Mouse (Mus musculus) central nervous system, embryonic 14 days (tissue): ENCODE data around the gene Ptges2. TPM values are rescaled to one million over a fixed set of nuclear protein-coding genes. Genes with fewer than 3 reads are reported as not detected.

ENCODE experiments used
- polyA plus RNA-seq: library from polyadenylated mRNA; depleted of rRNA; stranded (reverse); fragments of >200 nt; gene quantifications from 2 replicates; pipeline ENCODE4 v1.2.3, GENCODE M21; 2012; rRNA removed

Ptges2 gene
- 44.8 and 49.5 TPM in 2 replicates for polyA plus RNA-seq

DNA sequence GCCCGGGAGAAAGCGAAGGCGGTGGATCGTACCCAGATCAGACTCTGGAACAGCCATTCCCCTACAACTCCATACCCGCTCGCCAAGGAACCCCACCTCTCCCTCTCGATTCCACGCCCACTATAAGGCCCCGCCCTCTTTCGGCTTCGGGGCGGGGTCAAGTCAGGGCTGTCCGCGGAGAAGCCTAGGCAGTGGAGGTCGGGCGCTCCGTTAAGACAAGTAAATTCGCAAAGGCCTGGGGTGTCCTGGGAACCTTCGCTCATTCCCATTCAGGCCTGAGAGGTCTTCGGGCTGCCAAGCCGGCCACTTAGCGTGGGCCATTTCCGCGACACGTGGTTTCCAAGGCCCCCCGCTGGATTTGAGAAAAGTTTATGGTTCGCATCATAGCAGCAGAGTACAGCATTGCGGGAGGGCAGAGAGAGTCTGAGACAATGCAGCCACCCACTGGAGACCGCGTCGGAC lies at the start of gene Ptges2:
Gene Ptges2, plus strand, starts transcription at position 413 of the 462 bp plus-strand sequence.

DNA sequence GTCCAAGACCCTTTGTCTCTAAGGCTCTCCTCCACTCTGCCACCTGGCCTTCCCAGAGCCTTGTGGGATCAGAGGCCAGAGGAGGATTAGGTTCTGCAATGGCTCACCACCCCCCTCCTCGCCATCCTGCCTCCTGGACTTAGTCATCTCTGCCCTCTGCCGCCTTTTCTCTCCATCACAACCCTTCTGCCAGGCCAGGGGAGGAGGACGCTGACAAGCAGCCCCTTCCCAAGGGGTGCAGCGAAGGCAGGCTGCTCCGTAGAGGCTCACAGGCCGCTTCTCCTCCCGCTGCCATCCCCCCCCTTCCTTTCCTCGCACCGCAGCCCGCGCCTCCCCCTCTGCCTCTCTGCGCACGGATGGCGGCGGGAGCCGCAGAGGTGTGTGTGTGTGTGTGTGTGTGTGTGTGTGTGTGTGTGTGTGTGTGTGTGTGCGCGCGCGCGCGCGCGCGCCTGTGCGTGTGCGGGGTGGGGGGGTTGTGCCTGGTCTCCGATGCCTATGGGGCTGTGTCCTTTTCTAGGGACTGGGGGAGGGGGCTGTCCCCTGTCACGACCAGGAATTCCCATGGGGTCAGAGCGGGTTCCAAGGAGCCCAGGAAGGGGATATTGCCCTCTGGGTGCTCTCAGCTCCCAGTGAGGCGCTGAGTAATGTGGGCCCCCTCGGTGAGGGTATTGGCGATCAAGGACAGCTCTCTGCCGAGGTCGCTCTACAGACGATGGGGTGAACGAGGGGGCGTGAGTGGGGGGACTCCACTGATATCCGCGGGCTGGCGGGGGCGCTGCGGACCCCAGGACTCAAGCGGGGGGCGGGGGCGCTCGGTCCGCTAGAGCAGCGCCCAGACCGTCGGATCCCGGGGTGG lies 43.3 kb upstream of the Ptges2 start, which contains the start of gene Ciz1:
Gene Ciz1, plus strand, starts transcription at position 177 of the 856 bp plus-strand sequence.

DNA sequence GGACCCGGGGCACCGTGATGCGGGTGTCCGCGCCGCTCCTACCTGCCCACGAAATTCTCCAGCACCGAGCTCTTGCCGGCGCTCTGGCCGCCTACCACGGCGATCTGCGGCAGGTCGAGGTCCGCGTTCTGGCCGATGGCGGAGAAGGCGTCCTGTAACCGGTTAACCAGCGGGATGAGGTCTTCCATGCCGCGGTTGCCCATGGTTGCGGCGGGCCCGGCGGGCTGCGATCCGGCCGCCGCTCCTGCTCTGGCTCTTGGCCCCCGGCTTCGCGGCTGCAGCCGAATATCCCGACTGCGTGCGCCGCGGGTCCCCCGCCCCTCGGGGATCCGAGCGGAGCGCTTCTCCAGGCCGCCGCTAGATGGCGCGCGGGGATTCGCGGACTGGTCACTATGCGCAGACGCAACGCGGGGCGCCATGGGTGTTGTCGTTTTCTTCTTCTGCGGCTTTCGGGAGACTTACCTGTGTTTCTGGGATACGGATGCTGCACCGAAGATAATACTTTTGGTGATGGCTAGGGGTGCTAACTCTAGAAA lies 42.6 kb upstream of the Ptges2 start, which contains the start of gene Dnm1:
Gene Dnm1, minus strand, starts transcription at position 332 of the 536 bp plus-strand sequence.

DNA sequence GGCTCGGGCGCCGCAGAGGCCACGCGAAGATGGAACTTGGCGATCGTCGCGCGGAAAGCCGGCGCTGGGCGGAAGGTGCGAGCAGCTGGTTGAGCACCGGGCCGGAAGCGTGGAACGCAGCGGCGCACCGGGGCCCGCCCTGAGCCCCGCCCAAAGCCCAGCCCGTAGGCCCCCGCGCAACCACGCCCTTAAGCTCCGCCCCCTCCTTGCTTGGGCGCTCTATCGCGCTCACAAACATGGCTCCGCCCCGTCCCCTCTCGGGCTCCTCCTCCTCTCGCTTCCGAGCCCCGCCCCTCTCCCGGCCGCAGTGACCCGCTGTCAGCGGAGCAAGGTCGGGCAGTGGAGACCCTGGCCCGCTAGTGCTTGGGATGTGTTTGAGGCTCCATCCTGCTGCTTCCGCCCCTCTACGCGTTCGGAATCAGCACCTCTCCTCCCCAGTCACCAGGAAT lies 13.9 kb upstream of the Ptges2 start, which contains the start of gene 1110008P14Rik:
Gene 1110008P14Rik, minus strand, starts transcription at position 164 of the 449 bp plus-strand sequence.

DNA sequence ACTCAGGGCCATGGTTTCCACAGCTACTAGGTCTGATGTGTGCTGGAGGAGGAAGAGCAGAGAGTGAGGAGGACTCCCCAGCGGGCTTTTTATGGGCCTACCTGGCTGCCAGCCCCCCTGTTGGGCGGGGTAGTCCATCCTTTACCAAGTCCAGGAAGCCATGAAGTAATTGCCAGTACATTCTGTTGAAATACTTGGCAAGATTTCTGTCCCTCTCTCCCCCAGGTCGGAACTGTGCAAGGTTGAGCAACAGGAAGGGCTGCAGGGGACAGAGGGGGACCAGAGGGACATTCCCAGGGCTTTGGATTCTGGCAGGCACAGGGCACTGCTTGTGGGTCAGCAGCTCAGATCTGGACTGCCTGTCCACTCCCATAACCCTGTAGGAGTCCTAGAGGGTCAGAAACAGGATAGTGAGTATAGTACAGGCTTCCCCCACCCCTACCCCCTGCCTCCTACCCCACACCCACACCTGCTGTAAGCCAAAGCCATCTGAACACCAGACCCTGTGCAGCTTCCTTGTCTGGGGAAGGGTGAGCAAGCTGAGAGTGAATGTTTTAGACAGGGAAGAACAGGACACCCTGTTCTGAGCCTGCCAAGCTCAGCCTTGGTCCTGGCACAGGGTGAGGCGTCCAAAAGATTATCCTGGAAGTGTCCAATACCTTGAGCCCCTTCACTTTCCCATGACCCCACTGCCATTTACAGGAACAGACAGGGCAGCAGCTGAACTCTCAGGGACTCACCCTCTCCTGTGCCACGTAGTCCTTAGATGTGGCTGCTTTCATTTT lies 7.8 kb upstream of the Ptges2 start, which contains the start of gene Lcn2:
Gene Lcn2, minus strand, starts transcription at position 547 of the 785 bp plus-strand sequence.

DNA sequence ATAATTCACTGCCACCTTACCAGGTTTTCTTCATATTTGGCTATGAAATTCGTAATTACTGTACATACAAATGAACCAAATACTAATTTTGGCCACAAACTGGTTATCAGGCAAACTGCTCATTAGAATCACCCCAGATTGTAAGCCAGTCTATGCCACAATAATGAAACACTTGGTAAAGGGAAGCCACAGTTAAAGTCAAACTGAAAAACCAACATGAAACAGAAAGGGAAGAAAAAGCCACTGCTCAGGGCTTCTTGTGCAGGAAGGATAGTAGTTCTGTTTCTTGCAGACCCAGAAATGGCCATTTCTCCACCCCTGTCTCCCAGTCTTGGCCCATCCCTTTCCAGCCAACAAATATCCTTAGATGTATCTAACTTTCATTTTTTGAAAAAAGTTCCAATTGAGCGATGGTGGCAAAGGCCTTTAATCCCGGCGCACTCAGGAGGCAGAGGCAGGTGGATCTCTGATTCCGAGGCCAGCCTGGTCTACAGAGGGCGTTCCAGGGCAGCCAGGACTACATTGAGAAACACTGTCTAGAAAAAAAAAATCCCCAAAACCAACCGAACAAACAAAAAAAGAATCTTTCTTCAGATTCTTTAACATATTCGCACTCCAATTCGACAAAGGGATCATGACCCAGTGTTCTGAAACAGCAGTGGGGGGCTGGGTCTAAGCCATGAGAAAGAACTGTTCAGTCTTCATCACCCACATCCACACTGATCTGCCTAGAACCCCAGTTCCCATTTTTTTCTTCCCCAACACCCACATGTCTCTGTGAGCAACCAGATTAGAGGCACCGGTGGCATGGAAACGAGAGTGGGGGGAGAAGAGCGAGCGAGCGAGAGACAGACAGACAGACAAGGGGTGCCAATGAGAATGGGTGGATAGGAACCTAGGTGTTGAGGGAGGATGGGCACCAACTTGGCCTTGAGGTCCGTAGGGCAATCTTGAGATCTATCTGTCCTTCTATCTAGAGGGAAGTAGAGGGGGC lies 54.4 kb downstream of the Ptges2 start, which contains the start of gene Naif1:
Gene Naif1, plus strand, starts transcription at position 697 of the 994 bp plus-strand sequence.

DNA sequence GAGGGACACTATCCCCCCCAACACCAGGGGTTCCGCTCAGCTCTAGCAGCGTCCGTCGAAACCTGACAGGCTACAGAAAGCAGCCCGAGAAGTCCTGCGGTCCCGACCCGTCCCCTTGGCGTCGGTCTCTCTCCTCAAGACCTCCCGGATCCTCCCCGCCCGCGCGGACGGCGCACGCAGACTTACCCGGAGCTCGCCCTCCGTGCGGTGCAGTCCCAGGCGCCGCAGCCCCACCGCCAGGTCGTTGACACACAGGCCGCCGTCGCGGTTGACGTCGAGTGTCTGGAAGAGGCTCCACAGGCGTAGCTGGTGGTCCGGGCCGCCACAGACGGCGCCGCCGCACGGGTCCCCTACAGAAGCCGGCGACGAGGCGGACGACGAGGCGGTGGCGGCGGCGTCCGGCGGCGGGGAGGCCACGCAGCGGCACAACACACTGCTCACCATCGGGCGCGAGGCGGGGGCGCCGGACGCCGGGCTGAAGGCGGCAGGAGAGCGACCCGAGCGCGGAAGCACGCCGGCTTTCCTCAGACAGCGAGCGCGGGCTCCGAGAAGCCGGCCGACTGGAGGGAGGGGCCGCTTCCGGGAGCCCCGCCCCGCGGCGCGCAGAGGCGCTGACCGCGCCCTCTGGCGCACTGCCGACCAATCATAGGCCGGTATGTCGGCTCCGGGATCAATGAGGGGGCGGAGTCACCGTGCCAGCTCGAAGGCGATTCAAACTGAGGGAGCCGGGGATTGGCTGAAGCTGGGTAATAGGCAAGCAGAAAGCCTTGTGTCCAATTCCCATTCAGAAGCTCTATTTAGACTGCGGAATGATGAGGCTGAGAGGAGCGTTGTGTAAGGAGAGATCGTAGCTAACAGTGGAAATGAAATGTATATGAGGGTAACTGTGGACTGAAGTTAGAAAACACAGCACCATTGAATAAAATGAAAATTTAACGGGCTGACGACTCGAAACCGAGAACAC lies 55.5 kb downstream of the Ptges2 start, which contains the start of gene Slc25a25:
Gene Slc25a25, minus strand, starts transcription at position 565 of the 964 bp plus-strand sequence.

Other genes with a start within 250 kb of the Ptges2 start
- gene Prrc2b, start 244.8 kb upstream of the Ptges2 start, polyA plus RNA-seq: 97.5 and 108 TPM in 2 replicates
- gene Pomt1, start 159.3 kb upstream of the Ptges2 start, polyA plus RNA-seq: 40.2 and 43.3 TPM in 2 replicates
- 71.8 and 74.1 TPM in 2 replicates for gene Uck1, start 135.7 kb upstream of the Ptges2 start, polyA plus RNA-seq
- gene Golga2, start 108.5 kb upstream of the Ptges2 start, polyA plus RNA-seq: 51.7 and 57.5 TPM in 2 replicates
- gene Swi5, start 107.8 kb upstream of the Ptges2 start, polyA plus RNA-seq: 373 and 404 TPM in 2 replicates
- gene Ciz1, start 43.6 kb upstream of the Ptges2 start, polyA plus RNA-seq: 227 and 232 TPM in 2 replicates
- 141 and 226 TPM in 2 replicates for gene Dnm1, start 42.6 kb upstream of the Ptges2 start, polyA plus RNA-seq
- 81.0 and 92.5 TPM in 2 replicates for gene 1110008P14Rik, start 14.0 kb upstream of the Ptges2 start, polyA plus RNA-seq
- 0.70 and 1.2 TPM in 2 replicates for gene Lcn2, start 7.6 kb upstream of the Ptges2 start, polyA plus RNA-seq
- 3.7 and 4.0 TPM in 2 replicates for gene Naif1, start 54.6 kb downstream of the Ptges2 start, polyA plus RNA-seq
- 36.9 and 37.6 TPM in 2 replicates for gene Slc25a25, start 55.5 kb downstream of the Ptges2 start, polyA plus RNA-seq
- gene Fam102a, start 139.4 kb downstream of the Ptges2 start, polyA plus RNA-seq: 8.6 and 10.4 TPM in 2 replicates
- 162 and 163 TPM in 2 replicates for gene Dpm2, start 175.0 kb downstream of the Ptges2 start, polyA plus RNA-seq
- 12.2 and 12.4 TPM in 2 replicates for gene Pip5kl1, start 178.9 kb downstream of the Ptges2 start, polyA plus RNA-seq
- gene 9430097D07Rik, start 179.8 kb downstream of the Ptges2 start, polyA plus RNA-seq: 0.16 and 0.17 TPM in 2 replicates
- 17.9 and 23.0 TPM in 2 replicates for gene St6galnac4, start 191.2 kb downstream of the Ptges2 start, polyA plus RNA-seq
- gene St6galnac6, start 203.8 kb downstream of the Ptges2 start, polyA plus RNA-seq: 20.1 and 25.6 TPM in 2 replicates
- 35.9 and 36.5 TPM in 2 replicates for gene Ak1, start 225.9 kb downstream of the Ptges2 start, polyA plus RNA-seq